Mouse (Mus musculus): ENCODE results near the gene Fam76b.
"Not testable (repeated sequence)": the region's sequence is repeated elsewhere in the genome, so short reads cannot be mapped to it uniquely, and the experiment has no call there.

The Fam76b gene

GRCm38 (mm10) chr9:13827406-13828086 is at the start of gene Fam76b:
TSS of gene Fam76b (plus strand) at chr9:13827716.
- DNase-seq, result peak; percentile 99

GRCm38 (mm10) chr9:13781985-13782384 is 45.5 kb upstream of the Fam76b start:
- no peak for DNase-seq

- not testable (repeated sequence) for DNase-seq
Measured at GRCm38 (mm10) chr9:13790864-13791263, 36.7 kb upstream of the Fam76b start.

GRCm38 (mm10) chr9:13794302-13794701 is 33.2 kb upstream of the Fam76b start:
- no peak for DNase-seq

GRCm38 (mm10) chr9:13794756-13795155 is 32.8 kb upstream of the Fam76b start:
- DNase-seq, result no peak

GRCm38 (mm10) chr9:13804480-13804879 is 23.0 kb upstream of the Fam76b start:
- DNase-seq, result no peak

- DNase-seq, result no peak
Measured at GRCm38 (mm10) chr9:13806854-13807253, 20.7 kb upstream of the Fam76b start.

GRCm38 (mm10) chr9:13807657-13808056 is 19.9 kb upstream of the Fam76b start:
- DNase-seq, result no peak

GRCm38 (mm10) chr9:13809937-13810336 is 17.6 kb upstream of the Fam76b start:
- DNase-seq, result no peak

- DNase-seq, result peak; percentile 30
Measured at GRCm38 (mm10) chr9:13818369-13818768, 9.1 kb upstream of the Fam76b start.

GRCm38 (mm10) chr9:13820774-13821173 is 6.7 kb upstream of the Fam76b start:
- DNase-seq, result no peak

GRCm38 (mm10) chr9:13825896-13826295 is 1.6 kb upstream of the Fam76b start:
- DNase-seq, result no peak

- DNase-seq, result peak; percentile 80
Measured at GRCm38 (mm10) chr9:13826391-13826805, 1.1 kb upstream of the Fam76b start.

- DNase-seq, result peak; percentile 95
Measured at GRCm38 (mm10) chr9:13826832-13827405, 597 bp upstream of the Fam76b start, which contains the start of gene Cep57. TSS of gene Cep57 (minus strand) at chr9:13827107.

GRCm38 (mm10) chr9:13828087-13828441 is 548 bp downstream of the Fam76b start:
- no peak for DNase-seq

- DNase-seq, result no peak
Measured at GRCm38 (mm10) chr9:13835256-13835655, 7.7 kb downstream of the Fam76b start.

- no peak for DNase-seq
Measured at GRCm38 (mm10) chr9:13836726-13837125, 9.2 kb downstream of the Fam76b start.

GRCm38 (mm10) chr9:13847591-13847990 is 20.1 kb downstream of the Fam76b start:
- DNase-seq, result no peak

- peak; percentile 52 for DNase-seq
Measured at GRCm38 (mm10) chr9:13848481-13849480, 21.3 kb downstream of the Fam76b start.

- no peak for DNase-seq
Measured at GRCm38 (mm10) chr9:13853876-13854275, 26.4 kb downstream of the Fam76b start.

- DNase-seq, result no peak
Measured at GRCm38 (mm10) chr9:13856247-13856646, 28.7 kb downstream of the Fam76b start.

GRCm38 (mm10) chr9:13856777-13857176 is 29.3 kb downstream of the Fam76b start:
- DNase-seq, result peak; percentile 23

- no peak for DNase-seq
Measured at GRCm38 (mm10) chr9:13867646-13868045, 40.1 kb downstream of the Fam76b start.

All from kidney, postnatal 10 days (tissue).